Mouse (Mus musculus): ENCODE results near the gene Ciita. TPM values are rescaled to one million over a fixed set of nuclear protein-coding genes. Genes with fewer than 3 reads are reported as not detected.

Gene Ciita
- polyA plus RNA-seq, 1 experiment = 0.11 TPM

GRCm38 (mm10) chr16:10534567-10534966, 54.7 kb downstream of the Ciita start:
- peaks cover 54% of the 10 kb centered on the region for H3K4me1 ChIP-seq (ENCODE audit: control insufficient read depth, insufficient read depth, low read length)
- no peak overlapping the region for H3K4me3 ChIP-seq (replicated peaks; ENCODE audit: insufficient read depth, low read depth, low read length)
- 18% methylated on average over 7 of the region's 7 CpGs for WGBS
- DNase-seq = peak; percentile 59 to 64
- no peak for TF ChIP-seq POLR2A (IDR thresholded peaks at IDR 0.05; ENCODE audit: borderline replicate concordance, insufficient read depth, low read length)
- no peak for TF ChIP-seq CTCF (IDR thresholded peaks at IDR 0.05; ENCODE audit: borderline replicate concordance, insufficient read depth, low read depth, low read length)
- no peak overlapping the region for H3K27ac ChIP-seq (ENCODE audit: insufficient read depth, low read length)
- H3K27me3 ChIP-seq (ENCODE audit: control insufficient read depth, insufficient read depth, low read length) = no peaks in the 10 kb centered on the region

GRCm38 (mm10) chr16:10536323-10536722, 56.5 kb downstream of the Ciita start:
- Histone ChIP-seq H3K4me3 (replicated peaks; ENCODE audit: insufficient read depth, low read depth, low read length) (no peak overlapping the region), H3K27ac (ENCODE audit: insufficient read depth, low read length) (no peak overlapping the region), H3K27me3 (ENCODE audit: control insufficient read depth, insufficient read depth, low read length) (no peaks in the 10 kb centered on the region), H3K4me1 (ENCODE audit: control insufficient read depth, insufficient read depth, low read length) (peaks cover 57% of the 10 kb centered on the region)
- 60% methylated on average over 5 of the region's 5 CpGs for WGBS
- TF ChIP-seq POLR2A (IDR thresholded peaks at IDR 0.05; ENCODE audit: borderline replicate concordance, insufficient read depth, low read length) (no peak), CTCF (IDR thresholded peaks at IDR 0.05; ENCODE audit: borderline replicate concordance, insufficient read depth, low read depth, low read length) (no peak)
- no peak for DNase-seq

- TF ChIP-seq CTCF (IDR thresholded peaks at IDR 0.05; ENCODE audit: borderline replicate concordance, insufficient read depth, low read depth, low read length) = no peak
- TF ChIP-seq POLR2A (IDR thresholded peaks at IDR 0.05; ENCODE audit: borderline replicate concordance, insufficient read depth, low read length) = no peak
- WGBS = 51% methylated on average over 3 of the region's 3 CpGs
- H3K4me1 ChIP-seq (ENCODE audit: control insufficient read depth, insufficient read depth, low read length) = peaks cover 54% of the 10 kb centered on the region
These were observed 57.1 kb downstream of the Ciita start for GRCm38 (mm10) chr16:10536961-10537360.

GRCm38 (mm10) chr16:10540763-10541597, 61.1 kb downstream of the Ciita start:
- TF ChIP-seq POLR2A (IDR thresholded peaks at IDR 0.05; ENCODE audit: borderline replicate concordance, insufficient read depth, low read length) = no peak
- no peak for TF ChIP-seq CTCF (IDR thresholded peaks at IDR 0.05; ENCODE audit: borderline replicate concordance, insufficient read depth, low read depth, low read length)
- 10% methylated on average over 16 of the region's 16 CpGs for WGBS
- Histone ChIP-seq H3K27ac (ENCODE audit: insufficient read depth, low read length) (peak overlapping the region; percentile 83), H3K4me3 (replicated peaks; ENCODE audit: insufficient read depth, low read depth, low read length) (peak overlapping the region; percentile 92), H3K4me1 (ENCODE audit: control insufficient read depth, insufficient read depth, low read length) (peaks cover 27% of the 10 kb centered on the region), H3K27me3 (ENCODE audit: control insufficient read depth, insufficient read depth, low read length) (no peaks in the 10 kb centered on the region; the same call in 1 of the 2 replicates)
- no peak for DNase-seq

More at GRCm38 (mm10) chr16:10536961-10537360, 57.1 kb downstream of the Ciita start:
- Histone ChIP-seq H3K27ac (ENCODE audit: insufficient read depth, low read length) (no peak overlapping the region), H3K4me3 (replicated peaks; ENCODE audit: insufficient read depth, low read depth, low read length) (no peak overlapping the region), H3K27me3 (ENCODE audit: control insufficient read depth, insufficient read depth, low read length) (no peaks in the 10 kb centered on the region)
- no peak for DNase-seq

GRCm38 (mm10) chr16:10541598-10541930, 61.7 kb downstream of the Ciita start:
- peak; percentile 55 to 59 for DNase-seq
- H3K4me1 ChIP-seq (ENCODE audit: control insufficient read depth, insufficient read depth, low read length) = peaks cover 27% of the 10 kb centered on the region
- TF ChIP-seq CTCF (IDR thresholded peaks at IDR 0.05; ENCODE audit: borderline replicate concordance, insufficient read depth, low read depth, low read length) (no peak), POLR2A (IDR thresholded peaks at IDR 0.05; ENCODE audit: borderline replicate concordance, insufficient read depth, low read length) (peak; percentile 5; the same call in 1 of the 2 replicates)
- no peaks in the 10 kb centered on the region; the same call in 1 of the 2 replicates for H3K27me3 ChIP-seq (ENCODE audit: control insufficient read depth, insufficient read depth, low read length)
- H3K27ac ChIP-seq (ENCODE audit: insufficient read depth, low read length) = peak overlapping the region; percentile 83
- under 1% methylated on average over 7 of the region's 7 CpGs for WGBS
- H3K4me3 ChIP-seq (replicated peaks; ENCODE audit: insufficient read depth, low read depth, low read length) = peak overlapping the region; percentile 92

- peaks cover 22% of the 10 kb centered on the region for H3K4me1 ChIP-seq (ENCODE audit: control insufficient read depth, insufficient read depth, low read length)
- WGBS = under 1% methylated on average over 22 of the region's 22 CpGs
- no peaks in the 10 kb centered on the region; the same call in 1 of the 2 replicates for H3K27me3 ChIP-seq (ENCODE audit: control insufficient read depth, insufficient read depth, low read length)
- peak overlapping the region; percentile 83 for H3K27ac ChIP-seq (ENCODE audit: insufficient read depth, low read length)
- TF ChIP-seq CTCF (IDR thresholded peaks at IDR 0.05; ENCODE audit: borderline replicate concordance, insufficient read depth, low read depth, low read length) = no peak
- TF ChIP-seq POLR2A (IDR thresholded peaks at IDR 0.05; ENCODE audit: borderline replicate concordance, insufficient read depth, low read length) = no peak
- DNase-seq = peak; percentile 49 to 59
- H3K4me3 ChIP-seq (replicated peaks; ENCODE audit: insufficient read depth, low read depth, low read length) = peak overlapping the region; percentile 92
These were observed 62.4 kb downstream of the Ciita start for GRCm38 (mm10) chr16:10542266-10542665.

GRCm38 (mm10) chr16:10542698-10543365, 63.0 kb downstream of the Ciita start, which contains the start of gene Dexi:
TSS of gene Dexi (minus strand) at chr16:10543054.
- under 1% methylated on average over 58 of the region's 61 CpGs for WGBS
- Histone ChIP-seq H3K4me3 (replicated peaks; ENCODE audit: insufficient read depth, low read depth, low read length) (peak within 1 kb of the TSS; percentile 92), H3K27ac (ENCODE audit: insufficient read depth, low read length) (peak within 1 kb of the TSS; percentile 83), H3K4me1 (ENCODE audit: control insufficient read depth, insufficient read depth, low read length) (peaks cover 19% of the 10 kb centered on the region), H3K27me3 (ENCODE audit: control insufficient read depth, insufficient read depth, low read length) (no peaks in the 10 kb centered on the region; the same call in 1 of the 2 replicates)
- TF ChIP-seq POLR2A (IDR thresholded peaks at IDR 0.05; ENCODE audit: borderline replicate concordance, insufficient read depth, low read length) (peak; percentile 90), CTCF (IDR thresholded peaks at IDR 0.05; ENCODE audit: borderline replicate concordance, insufficient read depth, low read depth, low read length) (no peak)
- peak; percentile 96 to 98 for DNase-seq
